Mouse (Mus musculus): ENCODE measurements around the gene Zfhx3. TPM values are rescaled to one million over a fixed set of nuclear protein-coding genes. Genes with fewer than 3 reads are reported as not detected.

Gene Zfhx3
- polyA plus RNA-seq, 1 experiment from 2014 or later = 34.7 TPM

- Histone ChIP-seq H3K4me2 (replicated peaks) (peak overlapping the region; percentile 40), H3K27me3 (ENCODE audit: control insufficient read depth, insufficient read depth, low read length) (peaks cover 7% of the 10 kb centered on the region), H3K9me3 (ENCODE audit: control insufficient read depth, low read length) (no peaks in the 10 kb centered on the region), H3K4me1 (replicated peaks; ENCODE audit: control insufficient read depth, insufficient read depth, low read length) (peaks cover 40% of the 10 kb centered on the region), H3K9ac (peak overlapping the region; percentile 24), H3K4me3 (replicated peaks; ENCODE audit: low read length) (no peak overlapping the region), H3K27ac (peak overlapping the region; percentile 90), H3K36me3 (replicated peaks; ENCODE audit: control insufficient read depth, insufficient read depth) (no peaks in the 10 kb centered on the region)
- 9% methylated on average over 22 of the region's 22 CpGs for WGBS
- DNase-seq (ENCODE audit: low spot score) (no peak), ATAC-seq (ENCODE audit: low FRiP score) (no peak)
These were observed 303.8 kb downstream of the Zfhx3 start for GRCm38 (mm10) chr8:108246035-108246933.

- no peak overlapping the region for H3K4me3 ChIP-seq (replicated peaks; ENCODE audit: low read length)
- no peak for DNase-seq (ENCODE audit: low spot score)
- peaks cover 5% of the 10 kb centered on the region for H3K27me3 ChIP-seq (ENCODE audit: control insufficient read depth, insufficient read depth, low read length)
- H3K4me2 ChIP-seq (replicated peaks) = peak overlapping the region; percentile 25
- peak overlapping the region; percentile 90 for H3K27ac ChIP-seq
- ATAC-seq (ENCODE audit: low FRiP score) = no peak
- peak overlapping the region; percentile 24 for H3K9ac ChIP-seq
- WGBS = 21% methylated on average over 7 of the region's 7 CpGs
- H3K9me3 ChIP-seq (ENCODE audit: control insufficient read depth, low read length) = no peaks in the 10 kb centered on the region
- peaks cover 40% of the 10 kb centered on the region for H3K4me1 ChIP-seq (replicated peaks; ENCODE audit: control insufficient read depth, insufficient read depth, low read length)
- no peaks in the 10 kb centered on the region for H3K36me3 ChIP-seq (replicated peaks; ENCODE audit: control insufficient read depth, insufficient read depth)
These were observed 304.5 kb downstream of the Zfhx3 start for GRCm38 (mm10) chr8:108246934-108247417.

GRCm38 (mm10) chr8:108264593-108265160 is 322.2 kb downstream of the Zfhx3 start:
- no peaks in the 10 kb centered on the region for H3K27me3 ChIP-seq (ENCODE audit: control insufficient read depth, insufficient read depth, low read length)
- no peak overlapping the region for H3K4me2 ChIP-seq (replicated peaks)
- ATAC-seq (ENCODE audit: low FRiP score) = no peak
- WGBS = 51% methylated on average over 11 of the region's 11 CpGs
- H3K4me1 ChIP-seq (replicated peaks; ENCODE audit: control insufficient read depth, insufficient read depth, low read length) = no peaks in the 10 kb centered on the region
- DNase-seq (ENCODE audit: low spot score) = no peak
- H3K27ac ChIP-seq = 0 out of 2 replicates have a peak overlapping the region, but pooled peaks have one; percentile 3
- H3K9ac ChIP-seq = no peak overlapping the region
- H3K9me3 ChIP-seq (ENCODE audit: control insufficient read depth, low read length) = no peaks in the 10 kb centered on the region
- no peaks in the 10 kb centered on the region for H3K36me3 ChIP-seq (replicated peaks; ENCODE audit: control insufficient read depth, insufficient read depth)
- no peak overlapping the region for H3K4me3 ChIP-seq (replicated peaks; ENCODE audit: low read length)

GRCm38 (mm10) chr8:108277960-108278359 is 335.5 kb downstream of the Zfhx3 start:
- Histone ChIP-seq H3K36me3 (replicated peaks; ENCODE audit: control insufficient read depth, insufficient read depth) (no peaks in the 10 kb centered on the region), H3K4me1 (replicated peaks; ENCODE audit: control insufficient read depth, insufficient read depth, low read length) (no peaks in the 10 kb centered on the region; the same call in 1 of the 2 replicates), H3K9me3 (ENCODE audit: control insufficient read depth, low read length) (no peaks in the 10 kb centered on the region), H3K4me2 (replicated peaks) (no peak overlapping the region), H3K4me3 (replicated peaks; ENCODE audit: low read length) (no peak overlapping the region), H3K9ac (no peak overlapping the region), H3K27ac (no peak overlapping the region), H3K27me3 (ENCODE audit: control insufficient read depth, insufficient read depth, low read length) (no peaks in the 10 kb centered on the region)
- ATAC-seq (ENCODE audit: low FRiP score) (no peak), DNase-seq (ENCODE audit: low spot score) (no peak)
- WGBS = 100% methylated on average over 2 of the region's 2 CpGs

- H3K4me2 ChIP-seq (replicated peaks) = 0 out of 2 replicates have a peak overlapping the region, but pooled peaks have one; percentile 15
- H3K9me3 ChIP-seq (ENCODE audit: control insufficient read depth, low read length) = no peaks in the 10 kb centered on the region
- 63% methylated on average over 12 of the region's 12 CpGs for WGBS
- H3K36me3 ChIP-seq (replicated peaks; ENCODE audit: control insufficient read depth, insufficient read depth) = no peaks in the 10 kb centered on the region
- peak overlapping the region; percentile 73 for H3K27ac ChIP-seq
- no peak overlapping the region for H3K4me3 ChIP-seq (replicated peaks; ENCODE audit: low read length)
- no peak overlapping the region for H3K9ac ChIP-seq
- no peaks in the 10 kb centered on the region for H3K27me3 ChIP-seq (ENCODE audit: control insufficient read depth, insufficient read depth, low read length)
- ATAC-seq (ENCODE audit: low FRiP score) = no peak
- H3K4me1 ChIP-seq (replicated peaks; ENCODE audit: control insufficient read depth, insufficient read depth, low read length) = no peaks in the 10 kb centered on the region; the same call in 1 of the 2 replicates
- DNase-seq (ENCODE audit: low spot score) = no peak
These were observed 339.5 kb downstream of the Zfhx3 start for GRCm38 (mm10) chr8:108281981-108282380.

- ATAC-seq (ENCODE audit: low FRiP score) (no peak), DNase-seq (ENCODE audit: low spot score) (no peak)
- Histone ChIP-seq H3K27ac (no peak overlapping the region), H3K4me3 (replicated peaks; ENCODE audit: low read length) (no peak overlapping the region), H3K4me1 (replicated peaks; ENCODE audit: control insufficient read depth, insufficient read depth, low read length) (no peaks in the 10 kb centered on the region; the same call in 1 of the 2 replicates), H3K27me3 (ENCODE audit: control insufficient read depth, insufficient read depth, low read length) (0 out of 2 replicates have a peak, but pooled peaks cover 7% of the 10 kb centered on the region), H3K36me3 (replicated peaks; ENCODE audit: control insufficient read depth, insufficient read depth) (no peaks in the 10 kb centered on the region), H3K4me2 (replicated peaks) (no peak overlapping the region), H3K9me3 (ENCODE audit: control insufficient read depth, low read length) (no peaks in the 10 kb centered on the region), H3K9ac (no peak overlapping the region)
- WGBS = 53% methylated on average over 5 of the region's 5 CpGs
These were observed 343.7 kb downstream of the Zfhx3 start for GRCm38 (mm10) chr8:108286117-108286516.

GRCm38 (mm10) chr8:108300964-108301615 is 358.6 kb downstream of the Zfhx3 start:
- H3K9me3 ChIP-seq (ENCODE audit: control insufficient read depth, low read length) = no peaks in the 10 kb centered on the region
- 22% methylated on average over 9 of the region's 9 CpGs for WGBS
- no peak overlapping the region for H3K4me3 ChIP-seq (replicated peaks; ENCODE audit: low read length)
- no peak overlapping the region for H3K9ac ChIP-seq
- no peak for ATAC-seq (ENCODE audit: low FRiP score)
- H3K4me2 ChIP-seq (replicated peaks) = 0 out of 2 replicates have a peak overlapping the region, but pooled peaks have one; percentile 12
- H3K36me3 ChIP-seq (replicated peaks; ENCODE audit: control insufficient read depth, insufficient read depth) = no peaks in the 10 kb centered on the region
- peaks cover 9% of the 10 kb centered on the region; the same call in 1 of the 2 replicates for H3K27me3 ChIP-seq (ENCODE audit: control insufficient read depth, insufficient read depth, low read length)
- H3K27ac ChIP-seq = 0 out of 2 replicates have a peak overlapping the region, but pooled peaks have one; percentile 17
- no peak for DNase-seq (ENCODE audit: low spot score)
- peaks cover 10% of the 10 kb centered on the region for H3K4me1 ChIP-seq (replicated peaks; ENCODE audit: control insufficient read depth, insufficient read depth, low read length)

- H3K36me3 ChIP-seq (replicated peaks; ENCODE audit: control insufficient read depth, insufficient read depth) = no peaks in the 10 kb centered on the region
- H3K9me3 ChIP-seq (ENCODE audit: control insufficient read depth, low read length) = no peaks in the 10 kb centered on the region
- peaks cover 10% of the 10 kb centered on the region for H3K4me1 ChIP-seq (replicated peaks; ENCODE audit: control insufficient read depth, insufficient read depth, low read length)
- DNase-seq (ENCODE audit: low spot score) (no peak), ATAC-seq (ENCODE audit: low FRiP score) (no peak)
- no peak overlapping the region for H3K4me3 ChIP-seq (replicated peaks; ENCODE audit: low read length)
- H3K27ac ChIP-seq = 0 out of 2 replicates have a peak overlapping the region, but pooled peaks have one; percentile 21
- H3K27me3 ChIP-seq (ENCODE audit: control insufficient read depth, insufficient read depth, low read length) = peaks cover 13% of the 10 kb centered on the region; the same call in 1 of the 2 replicates
- 0 out of 2 replicates have a peak overlapping the region, but pooled peaks have one; percentile 12 for H3K4me2 ChIP-seq (replicated peaks)
- H3K9ac ChIP-seq = no peak overlapping the region
- 68% methylated on average over 12 of the region's 12 CpGs for WGBS
These were observed 359.2 kb downstream of the Zfhx3 start for GRCm38 (mm10) chr8:108301654-108302053.

All from hindbrain, embryonic 14.5 days (tissue).